Mouse (Mus musculus): ENCODE measurements around the gene Spef2. TPM values are rescaled to one million over a fixed set of nuclear protein-coding genes. Genes with fewer than 3 reads are reported as not detected.

Gene Spef2
- total and polyA plus RNA-seq, 3 experiments = 0.04 to 0.10 (median 0.09) TPM

DNA sequence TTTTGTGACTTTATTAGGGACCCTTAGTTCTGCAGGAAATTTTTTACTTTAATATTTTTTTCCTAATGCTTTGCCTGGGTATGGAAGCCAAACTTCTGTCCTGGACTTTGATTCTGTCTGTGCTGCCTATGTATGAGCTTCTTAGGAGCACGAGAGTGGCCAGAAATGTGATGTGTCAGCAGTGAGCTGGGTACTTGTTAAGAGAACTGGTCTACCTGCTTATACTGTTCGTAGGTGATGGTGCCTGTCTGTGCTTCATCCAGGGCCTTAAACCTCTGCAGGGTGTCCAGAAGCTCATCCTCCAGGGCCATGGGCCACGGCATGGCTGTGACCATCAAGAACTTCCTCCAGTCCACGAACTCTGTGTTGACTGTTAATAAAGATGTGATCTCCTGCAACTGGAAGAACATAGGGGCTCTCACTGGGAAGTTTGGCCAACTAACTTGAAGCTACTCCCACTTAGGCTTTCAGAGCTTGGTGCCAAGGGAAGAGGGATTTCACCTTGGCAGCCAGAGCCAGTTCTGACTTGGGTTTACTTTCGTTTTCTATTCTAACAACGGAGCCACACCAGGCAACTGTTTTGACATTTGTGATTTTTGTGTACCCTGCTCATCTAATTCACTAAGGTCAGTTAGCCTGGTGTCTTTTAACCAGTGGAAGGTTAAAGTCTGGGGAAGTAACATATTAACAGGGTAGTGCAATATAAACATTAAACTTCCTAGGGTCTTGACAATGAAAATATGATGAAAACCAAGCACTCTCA, 152.2 kb downstream of the Spef2 start:
- no peaks in the 10 kb centered on the region for H3K4me1 ChIP-seq (ENCODE audit: control insufficient read depth, insufficient read depth, low read length)
- 71% methylated on average over 6 of the region's 6 CpGs for WGBS
- no peaks in the 10 kb centered on the region for H3K36me3 ChIP-seq (ENCODE audit: control insufficient read depth, insufficient read depth, low read length)
- no peak for DNase-seq
- no peaks in the 10 kb centered on the region for H3K27me3 ChIP-seq (ENCODE audit: control insufficient read depth, insufficient read depth, low read length)
- no peak overlapping the region for H3K27ac ChIP-seq
- H3K79me2 ChIP-seq (replicated peaks; ENCODE audit: control insufficient read depth, insufficient read depth, low read length) = no peaks in the 10 kb centered on the region
- no peak for TF ChIP-seq CTCF (IDR thresholded peaks at IDR 0.05)
- no peak for TF ChIP-seq POLR2A (IDR thresholded peaks at IDR 0.05; ENCODE audit: insufficient read depth, low read depth, low read length)
- no peak for TF ChIP-seq EP300 (IDR thresholded peaks at IDR 0.05; ENCODE audit: insufficient read depth, low read depth, low read length)
- H3K4me3 ChIP-seq = no peak overlapping the region
- H3K9ac ChIP-seq (ENCODE audit: low read depth, low read length) = no peak overlapping the region
- intact Hi-C loops (cut with DNase I) = no loop called here

DNA sequence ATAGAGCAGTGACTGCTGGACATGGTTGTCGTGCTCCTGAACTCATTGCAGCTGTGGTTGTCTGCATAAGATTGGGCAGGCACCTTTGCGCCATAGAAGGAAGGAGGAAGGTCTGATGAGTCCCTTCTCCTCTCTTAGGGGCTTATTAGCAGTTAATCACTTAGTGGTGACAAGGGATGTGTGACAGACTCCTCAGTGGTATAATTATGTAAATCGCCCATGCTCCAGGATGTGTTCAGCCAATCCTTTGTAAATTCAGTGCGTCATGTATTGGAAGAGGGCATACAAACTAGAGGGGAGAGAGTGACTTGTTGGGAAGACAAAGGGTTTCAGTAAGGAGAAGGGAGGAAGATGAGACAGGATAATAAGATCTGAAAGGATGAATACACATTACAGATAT, 158.7 kb downstream of the Spef2 start:
- H3K4me1 ChIP-seq (ENCODE audit: control insufficient read depth, insufficient read depth, low read length) = no peaks in the 10 kb centered on the region
- 86% methylated on average over 4 of the region's 4 CpGs for WGBS
- DNase-seq = no peak
- no peak overlapping the region for H3K4me3 ChIP-seq
- no peak overlapping the region for H3K9ac ChIP-seq (ENCODE audit: low read depth, low read length)
- no peaks in the 10 kb centered on the region for H3K79me2 ChIP-seq (replicated peaks; ENCODE audit: control insufficient read depth, insufficient read depth, low read length)
- H3K36me3 ChIP-seq (ENCODE audit: control insufficient read depth, insufficient read depth, low read length) = no peaks in the 10 kb centered on the region
- no peak for TF ChIP-seq POLR2A (IDR thresholded peaks at IDR 0.05; ENCODE audit: insufficient read depth, low read depth, low read length)
- TF ChIP-seq EP300 (IDR thresholded peaks at IDR 0.05; ENCODE audit: insufficient read depth, low read depth, low read length) = no peak
- TF ChIP-seq CTCF (IDR thresholded peaks at IDR 0.05) = no peak
- no peak overlapping the region for H3K27ac ChIP-seq
- H3K27me3 ChIP-seq (ENCODE audit: control insufficient read depth, insufficient read depth, low read length) = no peaks in the 10 kb centered on the region
- intact Hi-C loops (cut with DNase I) = no loop called here

DNA sequence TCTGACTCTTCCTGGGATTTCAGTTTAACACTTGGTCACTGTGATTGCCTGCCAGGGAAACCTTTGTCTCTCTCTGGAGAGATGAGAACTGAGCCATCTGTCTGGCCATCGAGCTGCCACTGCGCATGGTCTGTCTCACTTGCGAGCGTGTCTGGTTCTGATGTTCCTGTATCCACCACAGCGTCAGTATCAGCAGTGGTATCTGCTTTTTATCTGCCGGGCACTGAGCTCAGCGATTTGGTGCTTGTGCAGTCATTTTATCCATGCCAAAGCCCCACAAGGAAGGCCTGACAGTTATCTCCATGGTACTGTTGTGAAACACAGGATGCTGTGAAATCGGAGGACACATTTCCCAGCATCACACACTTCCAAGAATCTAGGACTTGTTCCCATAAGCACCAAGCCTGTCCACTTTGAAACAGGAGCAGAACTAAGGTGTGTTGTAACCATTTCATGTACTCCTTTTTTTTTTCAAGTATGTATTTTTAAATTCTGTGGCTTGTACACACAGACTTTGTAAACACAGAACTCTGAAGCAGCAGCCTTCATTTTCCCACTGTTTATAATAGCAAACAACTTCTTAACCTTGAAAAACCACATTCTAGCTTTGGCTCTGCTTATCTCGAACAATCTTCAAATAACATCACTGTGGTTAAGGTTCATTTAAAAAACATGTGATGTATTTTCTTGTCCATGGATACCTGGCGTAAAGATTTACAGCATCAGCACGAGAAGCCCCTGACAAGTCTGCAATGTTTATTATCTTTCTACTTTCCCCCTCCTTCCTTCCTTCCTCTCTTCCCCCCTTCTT, 168.0 kb downstream of the Spef2 start:
- Histone ChIP-seq H3K36me3 (ENCODE audit: control insufficient read depth, insufficient read depth, low read length) (no peaks in the 10 kb centered on the region), H3K79me2 (replicated peaks; ENCODE audit: control insufficient read depth, insufficient read depth, low read length) (no peaks in the 10 kb centered on the region), H3K27me3 (ENCODE audit: control insufficient read depth, insufficient read depth, low read length) (no peaks in the 10 kb centered on the region), H3K4me3 (no peak overlapping the region), H3K9ac (ENCODE audit: low read depth, low read length) (no peak overlapping the region), H3K4me1 (ENCODE audit: control insufficient read depth, insufficient read depth, low read length) (no peaks in the 10 kb centered on the region), H3K27ac (no peak overlapping the region)
- WGBS = 43% methylated on average over 11 of the region's 11 CpGs
- TF ChIP-seq CTCF (IDR thresholded peaks at IDR 0.05) (no peak), POLR2A (IDR thresholded peaks at IDR 0.05; ENCODE audit: insufficient read depth, low read depth, low read length) (no peak), EP300 (IDR thresholded peaks at IDR 0.05; ENCODE audit: insufficient read depth, low read depth, low read length) (no peak)
- no peak for DNase-seq
- intact Hi-C loops (cut with DNase I) = no loop called here

DNA sequence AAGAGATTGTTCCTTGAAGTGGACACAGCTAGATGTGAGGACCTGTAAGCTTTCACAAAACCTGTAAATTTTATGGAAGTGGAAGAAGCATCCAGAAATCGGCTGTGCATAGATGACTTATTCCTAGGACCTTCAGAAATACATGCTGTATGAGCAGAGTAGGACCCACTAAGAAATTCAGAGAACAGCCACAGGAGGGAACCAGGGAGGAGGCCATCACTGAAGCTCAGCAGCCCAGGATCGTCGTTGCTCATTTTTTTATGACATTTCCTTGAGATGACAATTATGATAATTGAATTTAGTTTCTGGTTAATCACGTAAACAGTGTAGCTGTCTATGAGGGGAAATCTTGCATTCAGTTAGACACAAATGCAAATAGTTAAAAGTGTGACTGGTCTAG, 171.4 kb downstream of the Spef2 start:
- Histone ChIP-seq H3K9ac (ENCODE audit: low read depth, low read length) (no peak overlapping the region), H3K4me3 (no peak overlapping the region), H3K27me3 (ENCODE audit: control insufficient read depth, insufficient read depth, low read length) (no peaks in the 10 kb centered on the region), H3K27ac (no peak overlapping the region), H3K4me1 (ENCODE audit: control insufficient read depth, insufficient read depth, low read length) (no peaks in the 10 kb centered on the region), H3K36me3 (ENCODE audit: control insufficient read depth, insufficient read depth, low read length) (no peaks in the 10 kb centered on the region), H3K79me2 (replicated peaks; ENCODE audit: control insufficient read depth, insufficient read depth, low read length) (no peaks in the 10 kb centered on the region)
- whole genome bisulfite sequencing = 66% methylated on average over 4 of the region's 4 CpGs
- no peak for DNase-seq
- TF ChIP-seq POLR2A (IDR thresholded peaks at IDR 0.05; ENCODE audit: insufficient read depth, low read depth, low read length) = no peak
- no peak for TF ChIP-seq CTCF (IDR thresholded peaks at IDR 0.05)
- TF ChIP-seq EP300 (IDR thresholded peaks at IDR 0.05; ENCODE audit: insufficient read depth, low read depth, low read length) = no peak
- intact Hi-C loops (cut with DNase I) = no loop called here

DNA sequence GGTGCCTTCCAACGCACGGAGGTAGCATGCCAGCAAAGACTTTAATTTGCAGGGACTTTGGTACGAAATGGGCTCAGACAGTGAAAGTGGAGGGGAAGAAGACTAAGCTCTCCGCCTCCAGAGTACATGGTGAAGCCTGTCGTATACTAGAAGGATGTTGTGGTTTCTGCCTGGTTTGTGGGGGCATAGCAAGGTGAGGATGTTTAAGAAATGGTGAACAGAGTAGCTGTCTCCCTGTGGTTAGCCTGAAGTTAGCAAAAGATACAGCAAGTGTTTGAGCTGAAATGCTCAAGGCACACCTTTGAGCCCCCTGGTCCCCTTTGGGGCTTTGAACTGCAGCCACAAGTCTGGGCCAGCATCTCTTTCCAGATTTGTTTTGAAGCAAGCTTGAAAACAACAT, 173.9 kb downstream of the Spef2 start:
- H3K79me2 ChIP-seq (replicated peaks; ENCODE audit: control insufficient read depth, insufficient read depth, low read length) = no peaks in the 10 kb centered on the region
- no peaks in the 10 kb centered on the region for H3K36me3 ChIP-seq (ENCODE audit: control insufficient read depth, insufficient read depth, low read length)
- H3K4me3 ChIP-seq = no peak overlapping the region
- H3K27ac ChIP-seq = no peak overlapping the region
- intact Hi-C loops (cut with DNase I) = no loop called here
- H3K4me1 ChIP-seq (ENCODE audit: control insufficient read depth, insufficient read depth, low read length) = no peaks in the 10 kb centered on the region
- no peaks in the 10 kb centered on the region for H3K27me3 ChIP-seq (ENCODE audit: control insufficient read depth, insufficient read depth, low read length)
- no peak overlapping the region for H3K9ac ChIP-seq (ENCODE audit: low read depth, low read length)
- 81% methylated on average over 5 of the region's 5 CpGs for WGBS
- no peak for DNase-seq
- no peak for TF ChIP-seq POLR2A (IDR thresholded peaks at IDR 0.05; ENCODE audit: insufficient read depth, low read depth, low read length)

DNA sequence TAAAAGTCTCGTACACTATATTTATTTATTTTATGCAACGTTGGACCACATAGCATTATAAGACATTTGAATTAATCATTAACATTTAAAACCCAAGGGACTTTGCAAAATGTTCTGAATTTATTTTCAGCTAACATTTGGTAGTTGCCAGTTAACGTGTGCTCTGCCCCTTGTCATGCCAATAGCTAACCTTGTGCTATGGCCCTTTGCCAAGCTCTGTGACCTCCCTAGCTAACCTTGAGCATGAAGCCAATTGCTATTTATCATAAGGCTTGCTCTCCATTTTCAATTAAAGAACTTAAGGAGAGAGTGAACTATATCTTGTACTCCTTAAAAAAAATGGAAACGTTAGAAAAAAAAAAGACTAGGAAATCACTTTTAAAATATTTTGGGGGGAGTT, 175.3 kb downstream of the Spef2 start:
- H3K27ac ChIP-seq = no peak overlapping the region
- H3K79me2 ChIP-seq (replicated peaks; ENCODE audit: control insufficient read depth, insufficient read depth, low read length) = no peaks in the 10 kb centered on the region
- no peak overlapping the region for H3K4me3 ChIP-seq
- intact Hi-C loops (cut with DNase I) = no loop called here
- no peaks in the 10 kb centered on the region for H3K27me3 ChIP-seq (ENCODE audit: control insufficient read depth, insufficient read depth, low read length)
- no peaks in the 10 kb centered on the region for H3K4me1 ChIP-seq (ENCODE audit: control insufficient read depth, insufficient read depth, low read length)
- WGBS = 72% methylated on average over 4 of the region's 4 CpGs
- no peak overlapping the region for H3K9ac ChIP-seq (ENCODE audit: low read depth, low read length)
- no peak for TF ChIP-seq POLR2A (IDR thresholded peaks at IDR 0.05; ENCODE audit: insufficient read depth, low read depth, low read length)
- TF ChIP-seq CTCF (IDR thresholded peaks at IDR 0.05) = no peak
- no peak for TF ChIP-seq EP300 (IDR thresholded peaks at IDR 0.05; ENCODE audit: insufficient read depth, low read depth, low read length)
- no peaks in the 10 kb centered on the region for H3K36me3 ChIP-seq (ENCODE audit: control insufficient read depth, insufficient read depth, low read length)
- no peak for DNase-seq
